9 mouse cellular contexts compared by ENCODE assay signal in the genomic region with DNA sequence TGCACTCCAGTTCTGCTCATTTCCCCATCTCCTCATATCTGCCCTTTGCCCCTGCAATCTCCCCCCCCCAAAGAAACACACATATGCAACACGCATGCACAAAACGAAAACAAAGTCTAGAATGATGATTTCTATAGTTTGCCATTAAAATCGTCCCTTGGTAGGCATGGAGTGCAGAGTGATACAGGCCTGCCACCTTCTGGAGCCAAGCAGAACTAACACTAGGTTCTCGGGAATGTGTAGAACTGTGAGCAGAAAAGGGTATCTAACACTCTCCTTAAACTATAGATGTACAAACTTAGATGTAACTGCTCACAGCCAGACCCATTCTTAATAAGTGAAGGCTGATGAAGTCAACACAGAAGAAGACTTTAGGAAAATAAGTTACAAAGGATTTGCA. TPM values are rescaled to one million over a fixed set of nuclear protein-coding genes. Genes with fewer than 3 reads are reported as not detected.
DNase-seq lines count a peak whose midpoint lies in the region; ATAC-seq and TF ChIP-seq lines count a peak whose summit lies in the region.
"Had no signal": no experiment of that assay in that cellular context is flagged by ENCODE, and none has a peak within 500 bp of the region (broad histone marks: within the 10 kb centered on the region; RNA-seq: fewer than 3 reads in every experiment).

No protein-coding gene starts in this region.

- H3K36me3 ChIP-seq in lung, embryonic 14.5 days (ENCODE audit: insufficient read depth) = no peaks in the 10 kb centered on the region
- H3K36me3 ChIP-seq in kidney, embryonic 16.5 days (ENCODE audit: insufficient read depth, low read length) = no peaks in the 10 kb centered on the region
- H3K36me3 ChIP-seq in midbrain, postnatal 0 days (ENCODE audit: insufficient read depth, low read length) = no peaks in the 10 kb centered on the region
- H3K36me3 ChIP-seq: heart, embryonic 13.5 days had no signal

- H3K27ac ChIP-seq in cerebellum, adult 2 months (ENCODE audit: insufficient read depth, low read length) = no peak overlapping the region
- H3K27ac ChIP-seq in lung, embryonic 14.5 days (ENCODE audit: low read depth) = no peak overlapping the region
- no peak overlapping the region for H3K27ac ChIP-seq in kidney, embryonic 16.5 days (ENCODE audit: low read length)
- H3K27ac ChIP-seq in midbrain, postnatal 0 days (ENCODE audit: low read depth, low read length) = no peak overlapping the region
- H3K27ac ChIP-seq: heart, embryonic 13.5 days had no signal

- peak; percentile 20 to 43 for DNase-seq in cerebellum, adult 2 months
- no peak for DNase-seq in cerebellum, adult 9-11 months
- DNase-seq in lung, embryonic 14.5 days = peak; percentile 81
- no peak for DNase-seq in lung, postnatal 25 days (ENCODE audit: low spot score)
- DNase-seq in midbrain, postnatal 0 days (ENCODE audit: low spot score) = peak; percentile 73
- DNase-seq in ovary, postnatal 36 days (ENCODE audit: low spot score) = no peak

- peak; percentile 90 for TF ChIP-seq CTCF in cerebellum, adult 2 months (IDR thresholded peaks at IDR 0.05; ENCODE audit: borderline replicate concordance, insufficient read depth, low read depth, low read length)
- TF ChIP-seq CTCF in lung, embryonic 14.5 days (IDR thresholded peaks at IDR 0.05; ENCODE audit: low read depth) = peak; percentile 94
- TF ChIP-seq CTCF in midbrain, postnatal 0 days (IDR thresholded peaks at IDR 0.05) = peak; percentile 97

- no peak overlapping the region for H3K4me3 ChIP-seq in cerebellum, adult 2 months (replicated peaks; ENCODE audit: insufficient read depth, low read depth, low read length)
- no peak overlapping the region for H3K4me3 ChIP-seq in lung, embryonic 14.5 days (ENCODE audit: low read depth, low read length)
- no peak overlapping the region for H3K4me3 ChIP-seq in kidney, embryonic 16.5 days (ENCODE audit: low read length)
- no peak overlapping the region for H3K4me3 ChIP-seq in midbrain, postnatal 0 days (ENCODE audit: low read depth, low read length)
- H3K4me3 ChIP-seq: heart, embryonic 13.5 days had no signal

- no peak overlapping the region for H3K9ac ChIP-seq in lung, embryonic 14.5 days
- no peak overlapping the region for H3K9ac ChIP-seq in kidney, embryonic 16.5 days (replicated peaks; ENCODE audit: low read length)
- no peak overlapping the region for H3K9ac ChIP-seq in midbrain, postnatal 0 days (replicated peaks; ENCODE audit: low read length, poor library complexity, severe bottlenecking)
- H3K9ac ChIP-seq: heart, embryonic 13.5 days had no signal

- WGBS in cerebellum, adult 2 months = 3% methylated on average over 4 of the region's 4 CpGs
- WGBS in lung, embryonic 14.5 days = 5% methylated on average over 4 of the region's 4 CpGs
- 14% methylated on average over 4 of the region's 4 CpGs for WGBS in kidney, embryonic 16.5 days
- 11% methylated on average over 4 of the region's 4 CpGs for WGBS in midbrain, postnatal 0 days

- peaks cover 3% of the 10 kb centered on the region; the same call in 1 of the 2 replicates for H3K4me1 ChIP-seq in cerebellum, adult 2 months (ENCODE audit: control insufficient read depth, insufficient read depth, low read length)
- no peaks in the 10 kb centered on the region for H3K4me1 ChIP-seq in lung, embryonic 14.5 days (ENCODE audit: insufficient read depth)
- H3K4me1 ChIP-seq in kidney, embryonic 16.5 days (ENCODE audit: insufficient read depth, low read length) = no peaks in the 10 kb centered on the region
- no peaks in the 10 kb centered on the region for H3K4me1 ChIP-seq in midbrain, postnatal 0 days (ENCODE audit: insufficient read depth, low read length)

- no peak overlapping the region for H3K4me2 ChIP-seq in lung, embryonic 14.5 days
- no peak overlapping the region for H3K4me2 ChIP-seq in kidney, embryonic 16.5 days (replicated peaks; ENCODE audit: low read depth, low read length)
- H3K4me2 ChIP-seq in midbrain, postnatal 0 days (ENCODE audit: low read depth, low read length, poor library complexity, severe bottlenecking) = no peak overlapping the region
- H3K4me2 ChIP-seq: heart, embryonic 13.5 days had no signal

- no peak for TF ChIP-seq POLR2A in cerebellum, adult 2 months (IDR thresholded peaks at IDR 0.05; ENCODE audit: borderline replicate concordance, insufficient read depth, low read length)

- H3K27me3 ChIP-seq in cerebellum, adult 2 months (ENCODE audit: control insufficient read depth, insufficient read depth, low read length) = no peaks in the 10 kb centered on the region
- no peaks in the 10 kb centered on the region for H3K27me3 ChIP-seq in lung, embryonic 14.5 days (ENCODE audit: insufficient read depth, low read length)
- no peaks in the 10 kb centered on the region for H3K27me3 ChIP-seq in kidney, embryonic 16.5 days (ENCODE audit: insufficient read depth, low read length)
- H3K27me3 ChIP-seq in midbrain, postnatal 0 days (ENCODE audit: insufficient read depth, low read length) = no peaks in the 10 kb centered on the region
- H3K27me3 ChIP-seq: heart, embryonic 13.5 days had no signal

- no peaks in the 10 kb centered on the region for H3K9me3 ChIP-seq in lung, embryonic 14.5 days (ENCODE audit: low read depth, low read length)
- no peaks in the 10 kb centered on the region for H3K9me3 ChIP-seq in kidney, embryonic 16.5 days (ENCODE audit: low read length)
- H3K9me3 ChIP-seq in midbrain, postnatal 0 days (ENCODE audit: low read length) = no peaks in the 10 kb centered on the region
- H3K9me3 ChIP-seq: heart, embryonic 13.5 days had no signal

- peak; percentile 71 for ATAC-seq in lung, embryonic 14.5 days (ENCODE audit: insufficient read depth)
- peak; percentile 91 for ATAC-seq in common myeloid progenitor, adult 5-6 weeks (replicated peaks; ENCODE audit: low read depth, poor library complexity, severe bottlenecking)
- peak; percentile 61; the same call in 1 of the 2 replicates for ATAC-seq in kidney, embryonic 16.5 days (ENCODE audit: low FRiP score, low TSS enrichment)
- 0 out of 2 replicates have a peak, but pooled peaks have one; percentile 69 for ATAC-seq in midbrain, postnatal 0 days (ENCODE audit: low FRiP score)

RNA-seq across cellular contexts. Expression of a gene that starts 23.6 kb away (rescaled TPM):
- polyA plus RNA-seq in cerebellum, adult 2 months (2012; rRNA removed) = 12.5 and 15.2 TPM in 2 replicates
- polyA plus RNA-seq in lung, embryonic 14.5 days (2014; fragmentation: Nextera tagmentation; extraction: Ambion mirVana) = 0.18 and 0.22 TPM in 2 replicates
- total RNA-seq in common myeloid progenitor, adult 5-6 weeks (2017) = not detected in 2 replicates
- polyA plus RNA-seq in kidney, embryonic 16.5 days (2015; fragmentation: Nextera tagmentation; extraction: Ambion mirVana) = 0.27 and 0.30 TPM in 2 replicates
- 21.2 and 24.4 TPM in 2 replicates for total RNA-seq in midbrain, postnatal 0 days (2014; rRNA removed)
- 10.2 and 11.7 TPM in 2 replicates for polyA plus RNA-seq in midbrain, postnatal 0 days (2015; fragmentation: Nextera tagmentation; extraction: Ambion mirVana)

Comparison
In these comparisons a context has a peak if more than half of its experiments do, and no peak if none do; other contexts are left out.
1. DNase-seq: peak in cerebellum, adult 2 months (2 of 2), lung, embryonic 14.5 days (single experiment) and midbrain, postnatal 0 days (single experiment); none in cerebellum, adult 9-11 months (single experiment), lung, postnatal 25 days (single experiment) and ovary, postnatal 36 days (single experiment).
2. Peak in every context shown above with its lines, with median percentiles within 50 percentile points of each other: CTCF ChIP-seq and ATAC-seq.